Mouse (Mus musculus): ENCODE results near the gene Tmem115.
"Not testable (repeated sequence)": the region's sequence is repeated elsewhere in the genome, so short reads cannot be mapped to it uniquely, and the experiment has no call there.

The Tmem115 gene

DNA sequence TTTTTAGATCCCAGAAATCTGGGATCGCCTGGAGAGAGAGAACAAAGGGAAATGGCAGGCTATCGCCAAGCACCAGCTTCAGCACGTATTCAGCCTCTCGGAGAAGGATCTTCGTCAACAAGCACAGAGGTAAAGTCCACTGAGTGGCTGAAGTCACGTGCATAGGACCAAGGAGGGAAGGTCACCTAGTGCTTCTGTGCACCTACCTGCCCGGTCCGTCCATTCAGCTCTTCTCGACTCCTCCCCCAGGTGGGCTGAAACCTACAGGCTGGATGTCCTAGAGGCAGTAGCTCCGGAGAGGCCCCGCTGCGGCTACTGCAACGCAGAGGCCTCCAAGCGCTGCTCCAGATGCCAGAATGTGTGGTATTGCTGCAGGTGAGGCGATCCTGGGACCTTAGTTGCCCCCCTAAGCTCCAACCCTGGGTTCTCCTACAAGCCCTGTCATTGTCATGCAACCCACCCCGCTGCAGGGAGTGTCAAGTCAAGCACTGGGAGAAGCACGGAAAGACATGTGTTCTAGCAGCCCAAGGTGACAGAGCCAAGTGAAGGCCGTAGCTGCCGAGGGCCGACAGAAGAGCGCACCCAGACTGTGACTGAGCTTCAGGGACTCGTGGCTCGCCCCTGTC, 16.9 kb downstream of the Tmem115 start:
- no peak for DNase-seq (ENCODE audit: low spot score)

GRCm38 (mm10) chr9:107551117-107551889, 17.6 kb downstream of the Tmem115 start, which contains the start of gene Rassf1:
Gene Rassf1 (plus strand): TSS chr9:107551555.
- DNase-seq (ENCODE audit: low spot score): no peak

DNA sequence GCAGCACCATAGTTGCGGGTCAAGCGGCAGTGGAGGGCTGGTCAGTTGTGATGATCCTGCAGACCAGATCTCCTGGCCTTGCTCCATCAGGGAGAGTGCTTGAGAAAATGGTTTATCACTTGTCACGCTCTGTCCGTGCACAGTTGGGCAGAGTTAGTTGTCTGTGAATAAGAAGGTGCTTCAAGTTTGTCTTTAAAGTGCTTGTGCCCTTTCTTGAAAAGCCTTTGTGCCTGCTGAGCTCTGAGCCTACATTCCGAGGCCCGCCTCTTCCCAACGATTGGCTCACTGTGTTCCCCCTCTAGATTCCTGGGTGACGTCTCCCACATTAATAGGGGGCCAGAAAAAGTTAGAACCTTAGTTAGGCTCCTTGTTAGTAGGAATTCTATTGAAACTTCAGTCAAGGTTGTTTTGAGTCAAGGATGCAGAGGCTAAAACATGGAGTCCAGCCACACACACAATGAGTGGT, 18.2 kb downstream of the Tmem115 start:
- DNase-seq (ENCODE audit: low spot score): no peak

DNA sequence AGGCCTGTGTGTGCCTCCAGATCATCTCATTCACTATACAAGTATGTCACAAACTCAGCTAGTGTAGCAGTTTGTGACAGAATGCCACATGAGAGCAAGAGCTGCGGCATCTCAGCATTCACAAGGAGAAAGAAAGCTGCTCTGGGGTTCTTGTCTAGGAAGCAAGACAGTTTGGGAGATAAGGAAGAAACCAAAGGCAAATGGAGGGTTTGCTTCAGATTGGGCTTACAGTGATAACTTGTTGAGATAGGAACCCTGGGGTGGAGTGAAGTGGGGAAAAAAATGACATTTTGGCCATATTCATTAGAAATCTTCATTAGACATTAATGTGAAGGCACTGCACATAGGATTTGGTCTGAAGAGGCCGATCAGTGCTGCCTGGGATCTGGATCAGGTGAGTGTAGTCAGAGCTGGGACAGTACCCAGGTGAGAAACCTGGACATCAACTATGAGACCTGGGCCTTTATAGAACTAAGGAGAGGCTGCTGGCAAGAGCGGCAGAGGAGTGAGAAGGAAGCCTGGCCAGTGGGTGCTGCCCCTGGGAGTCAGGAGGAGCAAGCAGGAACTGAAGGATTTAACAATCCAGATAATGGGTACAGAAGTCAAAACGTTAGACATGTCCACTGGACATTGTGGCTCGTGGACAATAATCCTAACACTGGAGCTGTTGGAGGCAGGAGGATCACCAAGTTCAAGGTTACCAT, 19.1 kb downstream of the Tmem115 start:
- no peak for DNase-seq (ENCODE audit: low spot score)

- DNase-seq (ENCODE audit: low spot score): no peak
Observed at GRCm38 (mm10) chr9:107553541-107554318, 20.0 kb downstream of the Tmem115 start.

DNA sequence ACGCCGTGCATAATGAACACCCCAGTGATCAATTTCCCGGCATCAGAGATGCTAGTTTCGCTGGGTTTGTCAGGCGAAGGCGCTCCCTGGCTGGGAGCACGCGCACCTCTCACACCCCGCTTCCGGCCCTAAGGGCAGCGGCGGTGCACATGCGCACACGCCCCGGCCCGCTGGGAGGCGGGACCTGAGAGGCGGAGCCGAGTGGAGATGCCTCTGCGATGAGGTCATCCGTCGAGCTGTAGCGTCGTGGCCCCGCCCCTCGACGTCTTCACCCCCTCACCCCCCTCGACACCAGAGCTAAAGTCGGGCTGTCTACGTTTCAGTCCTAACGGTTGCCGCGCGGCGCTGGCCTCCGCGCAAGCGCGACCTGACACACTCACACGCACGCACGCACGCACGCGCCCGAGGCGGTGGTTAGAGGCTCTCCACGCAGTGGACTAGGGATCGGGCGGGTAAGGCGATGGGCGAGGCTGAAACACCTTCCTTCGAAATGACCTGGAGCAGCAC, 20.6 kb downstream of the Tmem115 start:
- DNase-seq (ENCODE audit: low spot score): peak; percentile 75

DNA sequence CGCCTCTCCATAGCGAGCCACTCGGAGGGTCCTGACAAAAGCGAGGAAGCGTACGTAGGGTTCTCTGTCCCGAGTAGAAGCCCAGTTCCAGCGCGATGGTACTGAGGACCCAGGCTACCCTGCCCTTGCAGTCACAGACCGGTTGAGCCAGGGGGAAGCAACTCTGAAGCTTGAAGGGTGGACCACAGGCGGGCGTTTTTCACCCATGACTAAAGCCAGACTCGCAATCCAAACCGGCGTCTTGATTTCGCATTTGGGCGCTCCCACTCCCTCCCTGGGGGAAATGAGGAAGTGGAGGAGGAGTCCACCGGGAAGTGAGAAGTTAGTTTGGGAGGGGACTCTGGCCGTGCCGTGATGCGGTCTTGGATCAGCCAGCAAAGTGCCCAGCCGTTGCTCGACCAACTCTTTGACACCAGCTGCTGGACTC, 21.3 kb downstream of the Tmem115 start:
- no peak for DNase-seq (ENCODE audit: low spot score)

DNA sequence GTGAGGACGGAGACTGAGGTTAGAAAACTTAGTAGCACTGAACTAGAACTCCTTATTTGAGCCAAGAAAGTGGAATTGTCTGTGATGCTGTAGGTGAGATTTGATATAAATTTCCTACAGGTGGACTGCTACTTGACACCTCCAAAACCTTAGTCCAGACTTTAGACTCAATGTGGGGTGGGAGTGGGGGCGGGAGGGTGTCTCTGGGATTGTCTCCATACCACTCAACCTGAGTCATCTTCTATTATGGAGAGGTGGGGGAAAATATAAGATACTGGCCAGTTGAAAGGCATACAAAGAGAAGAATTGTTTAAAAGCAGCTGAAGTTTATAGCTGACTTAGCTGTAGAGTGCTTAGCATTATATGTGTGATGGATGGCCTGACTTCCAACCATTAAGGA, 22.0 kb downstream of the Tmem115 start:
- no peak for DNase-seq (ENCODE audit: low spot score)

- no peak for DNase-seq (ENCODE audit: low spot score)
Observed at GRCm38 (mm10) chr9:107556346-107556745, 22.6 kb downstream of the Tmem115 start.

DNA sequence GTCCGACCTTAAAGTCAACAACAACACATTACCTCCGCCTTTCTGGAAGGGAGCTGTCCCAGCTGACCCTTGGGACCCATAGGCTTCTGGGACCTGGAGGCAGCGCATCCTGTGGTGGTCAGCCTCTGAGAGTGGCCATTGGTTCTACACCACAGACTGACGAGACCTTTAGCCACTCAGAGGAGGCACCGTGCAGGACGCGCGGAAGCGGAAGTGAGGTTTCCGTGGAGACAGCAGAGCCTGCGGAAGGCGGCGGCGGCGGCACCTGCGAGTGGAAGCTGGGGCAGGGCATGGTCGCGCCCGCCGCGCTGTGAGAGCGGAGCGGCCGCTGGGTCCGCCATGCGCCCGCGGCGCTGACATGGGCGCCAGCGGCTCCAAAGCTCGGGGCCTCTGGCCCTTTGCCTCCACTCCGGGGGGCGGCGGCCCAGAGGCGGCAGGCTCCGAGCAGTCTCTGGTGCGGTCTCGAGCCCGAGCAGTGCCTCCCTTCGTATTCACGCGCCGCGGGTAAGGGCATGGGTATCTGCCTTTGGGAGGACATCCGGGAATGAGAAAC, 29.4 kb downstream of the Tmem115 start, which contains the start of gene Tusc2:
TSS of gene Tusc2 (plus strand) at position 227 of the 553 bp plus-strand sequence.
- peak; percentile 75 for DNase-seq (ENCODE audit: low spot score)

- not testable (repeated sequence) for DNase-seq (ENCODE audit: low spot score)
Observed at GRCm38 (mm10) chr9:107565556-107565955, 31.8 kb downstream of the Tmem115 start.

- DNase-seq (ENCODE audit: low spot score): no peak
Observed at GRCm38 (mm10) chr9:107566041-107566709, 32.4 kb downstream of the Tmem115 start.

GRCm38 (mm10) chr9:107566855-107567254, 33.1 kb downstream of the Tmem115 start:
- no peak for DNase-seq (ENCODE audit: low spot score)

GRCm38 (mm10) chr9:107567702-107568319, 34.1 kb downstream of the Tmem115 start, which contains the start of gene Hyal2:
Gene Hyal2 (plus strand): TSS chr9:107567945.
- DNase-seq (ENCODE audit: low spot score): no peak

GRCm38 (mm10) chr9:107568331-107569261, 34.9 kb downstream of the Tmem115 start:
- DNase-seq (ENCODE audit: low spot score): no peak

DNA sequence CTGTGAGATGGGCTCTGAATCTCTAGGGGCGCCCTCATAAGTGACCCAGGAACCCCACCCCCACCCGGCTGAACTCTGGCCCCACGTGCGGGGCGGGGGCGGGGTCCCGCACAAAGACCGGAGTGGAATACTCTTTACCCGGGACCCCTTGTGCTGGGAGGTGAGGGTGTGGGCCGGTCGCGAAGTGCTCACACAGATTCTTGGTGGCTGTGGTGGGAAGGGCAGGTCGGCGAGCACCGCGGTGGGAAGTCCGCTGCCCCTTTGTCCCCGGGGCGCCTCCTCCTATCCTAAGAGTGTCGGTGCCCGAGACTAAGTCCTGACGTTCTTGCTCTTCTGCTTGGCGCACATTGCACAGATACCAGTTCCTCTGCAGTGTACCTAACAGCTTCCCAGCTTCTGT, 35.5 kb downstream of the Tmem115 start:
- DNase-seq (ENCODE audit: low spot score): no peak

DNA sequence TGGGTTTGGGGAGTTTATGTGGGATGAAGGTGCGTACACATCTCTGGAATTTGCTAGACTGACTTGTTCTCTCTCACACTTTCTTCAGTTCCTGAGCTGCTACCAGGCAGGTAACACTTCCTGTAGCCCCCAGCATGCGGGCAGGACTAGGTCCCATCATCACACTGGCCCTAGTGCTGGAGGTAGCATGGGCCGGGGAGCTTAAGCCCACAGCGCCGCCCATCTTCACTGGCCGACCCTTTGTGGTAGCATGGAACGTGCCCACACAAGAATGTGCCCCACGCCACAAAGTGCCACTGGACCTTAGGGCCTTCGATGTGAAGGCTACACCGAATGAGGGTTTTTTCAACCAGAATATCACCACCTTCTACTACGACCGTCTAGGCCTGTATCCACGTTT, 36.3 kb downstream of the Tmem115 start:
- DNase-seq (ENCODE audit: low spot score): no peak

DNA sequence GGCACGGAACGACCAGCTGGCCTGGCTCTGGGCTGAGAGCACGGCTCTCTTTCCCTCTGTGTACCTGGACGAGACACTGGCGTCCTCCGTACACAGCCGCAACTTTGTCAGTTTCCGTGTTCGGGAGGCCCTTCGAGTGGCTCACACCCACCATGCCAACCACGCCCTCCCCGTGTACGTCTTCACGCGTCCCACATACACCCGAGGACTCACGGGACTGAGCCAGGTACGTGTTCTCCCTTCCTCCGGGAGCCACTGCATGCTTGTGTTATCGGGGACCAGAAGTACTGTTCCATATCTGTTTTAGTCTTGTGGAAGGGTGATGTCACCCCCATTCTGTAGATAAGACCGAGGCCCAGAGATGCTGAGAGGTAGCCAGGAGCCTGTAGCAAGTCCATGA, 37.1 kb downstream of the Tmem115 start:
- DNase-seq (ENCODE audit: low spot score): no peak

All from urinary bladder, postnatal 10 days (tissue).